Mouse (Mus musculus) ES-Bruce4 (cell line): Measurements from ENCODE around the gene Lamtor2.

Source experiments
- CTCF ChIP-seq: IDR thresholded peaks from one replicate; pipeline ENCODE4 v1.8.1; 2011; ENCODE audit warnings: low read depth, low read length
- EP300 ChIP-seq: IDR thresholded peaks from 2 replicates; pipeline ENCODE4 v1.6.1; 2011; ENCODE audit warnings: low read depth, low read length; ENCODE audit not compliant: insufficient read depth
- POLR2A ChIP-seq: IDR thresholded peaks from one replicate; pipeline ENCODE4 v1.8.1; 2011; ENCODE audit warnings: low read length; ENCODE audit not compliant: insufficient read depth

DNA sequence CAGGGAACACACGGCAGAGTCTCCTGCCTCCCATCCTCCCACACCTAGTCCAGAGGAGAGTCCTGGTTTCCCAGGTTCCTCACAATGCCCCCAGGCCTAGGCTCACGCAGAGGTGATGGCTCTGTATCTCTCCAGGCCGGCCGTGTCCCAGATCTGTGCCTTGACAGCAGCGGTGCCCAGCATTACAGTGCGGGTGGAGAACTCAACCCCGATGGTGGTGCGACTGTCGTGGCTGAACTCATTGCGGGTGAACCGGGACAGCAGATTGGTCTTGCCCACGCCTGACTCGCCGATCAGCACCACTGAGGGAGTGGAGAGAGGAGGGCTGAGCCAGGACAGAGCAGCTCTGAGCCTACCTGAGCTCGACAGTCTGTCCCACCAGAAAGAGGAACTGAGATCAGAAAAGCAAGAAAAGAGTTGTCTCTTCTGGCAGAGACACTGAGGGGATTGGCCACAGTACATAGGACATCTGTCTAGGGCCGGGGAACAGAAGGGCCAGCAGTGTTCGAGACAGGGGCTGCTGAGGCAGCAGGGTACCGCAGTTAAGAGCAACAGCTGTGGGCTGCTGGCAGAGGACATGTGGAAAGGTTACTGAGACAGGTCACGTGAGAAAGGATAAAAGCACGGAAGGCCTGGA lies 7.8 kb downstream of the Lamtor2 start:
- no peak for TF ChIP-seq POLR2A
- TF ChIP-seq CTCF, result no peak
- TF ChIP-seq EP300, result no peak
